Comparison of ENCODE assay signal across 8 mouse cellular contexts in genomic region chr17:13761179-13761913, GRCm38 (mm10). TPM values are rescaled to one million over a fixed set of nuclear protein-coding genes. Genes with fewer than 3 reads are reported as not detected.
A peak's percentile ranks its signal among the peaks of the same experiment; 100 is the strongest.
DNase-seq lines count a peak whose midpoint lies in the region; ATAC-seq and TF ChIP-seq lines count a peak whose summit lies in the region.

TSS of gene Tcte2 (minus strand) at chr17:13761825.

- peak; percentile 23 for ATAC-seq in Patski
- peak; percentile 43 for ATAC-seq in granulocyte monocyte progenitor cell, adult 5-6 weeks (replicated peaks; ENCODE audit: poor library complexity, severe bottlenecking)
- ATAC-seq in intestine, postnatal 0 days = peak; percentile 22
- peak; percentile 6; the same call in 1 of the 2 replicates for ATAC-seq in limb, embryonic 13.5 days (ENCODE audit: low FRiP score, low read depth)

- H3K9ac ChIP-seq in intestine, postnatal 0 days (ENCODE audit: low read depth, low read length) = peak within 1 kb of the TSS; percentile 90
- peak within 1 kb of the TSS; percentile 83 for H3K9ac ChIP-seq in limb, embryonic 13.5 days

- H3K9me3 ChIP-seq in intestine, postnatal 0 days (ENCODE audit: control insufficient read depth) = no peaks in the 10 kb centered on the region
- H3K9me3 ChIP-seq in limb, embryonic 13.5 days = no peaks in the 10 kb centered on the region

- peak within 1 kb of the TSS; percentile 92 for H3ac ChIP-seq in myocyte (ENCODE audit: control insufficient read depth, insufficient read length)

- under 1% methylated on average over 74 of the region's 74 CpGs for WGBS in intestine, postnatal 0 days
- under 1% methylated on average over 73 of the region's 74 CpGs for WGBS in limb, embryonic 13.5 days

- peaks cover 48% of the 10 kb centered on the region for H3K79me2 ChIP-seq in myocyte (ENCODE audit: control insufficient read depth, insufficient read depth)

- peak within 1 kb of the TSS; percentile 90 for H3K4me3 ChIP-seq in intestine, postnatal 0 days (ENCODE audit: low read depth, low read length)
- H3K4me3 ChIP-seq in limb, embryonic 13.5 days = peak within 1 kb of the TSS; percentile 89
- H3K4me3 ChIP-seq in myocyte = peak within 1 kb of the TSS; percentile 32

- H3K4me1 ChIP-seq in intestine, postnatal 0 days (replicated peaks; ENCODE audit: control insufficient read depth, insufficient read depth, low read length) = no peaks in the 10 kb centered on the region
- peaks cover 4% of the 10 kb centered on the region for H3K4me1 ChIP-seq in limb, embryonic 13.5 days

- POLR2A ChIA-PET in Patski (lab: Charles Lee) = interaction anchor here (2.7 kb wide), 1 partner anchor 16 kb away, joined by 14 read pairs; no protein-coding TSS in a partner anchor

- DNase-seq in A20 (ENCODE audit: low read depth, low spot score) (peak; percentile 50), Patski (ENCODE audit: low read depth, low spot score) (no peak)
- DNase-seq in embryo, embryonic 10 days (ENCODE audit: low spot score) = peak; percentile 56
- peak; percentile 12 for DNase-seq in thymus, postnatal 25 days

- TF ChIP-seq CTCF in Patski (IDR thresholded peaks at IDR 0.05) = no peak
- no peak for TF ChIP-seq CTCF in intestine, postnatal 0 days (IDR thresholded peaks at IDR 0.05; ENCODE audit: low read depth)

- peak; percentile 26 for TF ChIP-seq POLR2A in myocyte (IDR thresholded peaks at IDR 0.05; ENCODE audit: insufficient read length, low read depth)

- H3K27me3 ChIP-seq in Patski (no peaks in the 10 kb centered on the region), myocyte (ENCODE audit: control insufficient read depth, insufficient read depth, insufficient read length) (no peaks in the 10 kb centered on the region)
- H3K27me3 ChIP-seq in intestine, postnatal 0 days (replicated peaks; ENCODE audit: control insufficient read depth, insufficient read depth, low read length) = no peaks in the 10 kb centered on the region
- no peaks in the 10 kb centered on the region for H3K27me3 ChIP-seq in limb, embryonic 13.5 days

- in situ Hi-C loops in Patski (cut with MboI; ENCODE audit: low pct_unique_long_range_greater_than_20kb) = no loop called here

- H3K36me3 ChIP-seq in intestine, postnatal 0 days (ENCODE audit: control insufficient read depth, insufficient read depth) = no peaks in the 10 kb centered on the region
- no peaks in the 10 kb centered on the region for H3K36me3 ChIP-seq in limb, embryonic 13.5 days
- no peaks in the 10 kb centered on the region for H3K36me3 ChIP-seq in myocyte (ENCODE audit: control insufficient read depth, insufficient read depth)

- CTCF ChIA-PET in Patski (lab: Charles Lee) = interaction anchor here (0.9 kb wide), 1 partner anchor 44 kb away, joined by 3 read pairs; no protein-coding TSS in a partner anchor

- H3K4me2 ChIP-seq in intestine, postnatal 0 days (replicated peaks; ENCODE audit: low read depth) = peak within 1 kb of the TSS; percentile 97
- H3K4me2 ChIP-seq in limb, embryonic 13.5 days (replicated peaks) = peak within 1 kb of the TSS; percentile 100
- H3K4me2 ChIP-seq in myocyte (ENCODE audit: low read depth) = peak within 1 kb of the TSS; percentile 65

- peak within 1 kb of the TSS; percentile 94 for H3K27ac ChIP-seq in intestine, postnatal 0 days (ENCODE audit: low read depth, low read length)
- H3K27ac ChIP-seq in limb, embryonic 13.5 days = 0 out of 2 replicates have a peak within 1 kb of the TSS, but pooled peaks have one; percentile 48

TF ChIP-seq in myocyte, 11 proteins besides CTCF, POLR2A, EP300 and RAD21:
- TF ChIP-seq POLR2AphosphoS2 (IDR thresholded peaks at IDR 0.05; ENCODE audit: insufficient read length, low read depth) (no peak), E2F4 (IDR thresholded peaks at IDR 0.05; ENCODE audit: insufficient read depth) (no peak), SRF (IDR thresholded peaks at IDR 0.05; ENCODE audit: control insufficient read depth, insufficient read length, low read depth) (no peak), TCF3 (IDR thresholded peaks at IDR 0.05; ENCODE audit: insufficient read length, low read depth) (no peak), MYOG (IDR thresholded peaks at IDR 0.05; ENCODE audit: control insufficient read depth in 1 of 3, insufficient read depth in 1 of 3, insufficient read length in 2 of 3, low read depth in 2 of 3) (peak in 1 of 3 experiments; percentile 4), MAX (IDR thresholded peaks at IDR 0.05; ENCODE audit: low read depth) (no peak), CEBPB (IDR thresholded peaks at IDR 0.05; ENCODE audit: insufficient read depth, poor library complexity, severe bottlenecking) (no peak), MYOD1 (IDR thresholded peaks at IDR 0.05; ENCODE audit: control insufficient read depth in 1 of 3, insufficient read length in 2 of 3, low read depth in 2 of 3) (peak in 1 of 3 experiments; percentile 4), USF1 (IDR thresholded peaks at IDR 0.05; ENCODE audit: low read depth) (peak; percentile 64), TCF12 (IDR thresholded peaks at IDR 0.05; ENCODE audit: insufficient read depth, poor library complexity, severe bottlenecking) (no peak), REST (IDR thresholded peaks at IDR 0.05; ENCODE audit: insufficient read depth, insufficient read length) (no peak)

RNA-seq across cellular contexts. Expression of gene Tcte2, which starts in this region (rescaled TPM):
- polyA plus RNA-seq in Patski (2021) (4.1 TPM), myocyte (2012; fragmentation: generic; extraction: Trizol) (0.97 TPM)
- not detected in 2 replicates for total RNA-seq in granulocyte monocyte progenitor cell, adult 5-6 weeks (2014; fragmentation: Nextera tagmentation)
- total RNA-seq in granulocyte monocyte progenitor cell, adult 5-6 weeks (2017) = not detected in 2 replicates
- 1.1 and 1.4 TPM in 2 replicates for polyA plus RNA-seq in intestine, postnatal 0 days (2015; fragmentation: Nextera tagmentation; extraction: Ambion mirVana)
- 5.4 and 5.6 TPM in 2 replicates for polyA plus RNA-seq in limb, embryonic 13.5 days (2015; fragmentation: Nextera tagmentation; extraction: Ambion mirVana)

Comparison
In these comparisons a context has a peak if more than half of its experiments do, and no peak if none do; other contexts are left out.
1. Peak in ATAC-seq in granulocyte monocyte progenitor cell, adult 5-6 weeks; RNA of the gene not detected or under 1 TPM.
2. H3K4me3 ChIP-seq: peak in every context shown above with its lines; median percentile 90 in intestine, postnatal 0 days; 89 in limb, embryonic 13.5 days; 32 in myocyte.